Mouse (Mus musculus): ENCODE results near the gene Rpl34. TPM values are rescaled to one million over a fixed set of nuclear protein-coding genes. Genes with fewer than 3 reads are reported as not detected.

The Rpl34 gene
- polyA plus RNA-seq, 1 experiment from 2014 or later: 491 TPM

DNA sequence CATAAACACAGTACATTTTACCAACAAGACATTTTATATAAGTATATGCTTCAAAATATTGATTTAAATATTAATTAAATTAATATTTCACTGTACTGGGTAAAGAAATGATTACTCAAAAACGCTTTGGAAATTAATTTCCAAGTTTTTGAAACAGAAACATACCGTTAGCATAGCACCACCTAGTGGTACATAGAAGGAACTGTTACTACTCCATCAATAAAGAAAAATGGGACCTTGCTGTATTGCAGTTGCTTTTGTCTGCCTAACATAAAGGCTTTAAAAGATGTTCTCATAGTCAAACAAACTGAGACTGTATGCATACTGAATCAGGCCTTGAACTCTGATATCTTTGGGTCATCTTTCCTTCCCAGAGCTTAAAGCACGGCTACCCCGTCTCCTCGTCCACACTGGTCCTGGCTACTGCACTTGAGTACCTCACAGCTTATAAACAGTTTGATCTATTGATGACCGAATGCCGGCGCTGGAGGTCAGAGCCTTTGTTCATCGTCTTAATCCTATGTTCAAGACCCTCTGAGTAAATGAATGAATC, 36.1 kb downstream of the Rpl34 start:
- WGBS (ENCODE audit: missing documents): 67% methylated on average over 9 of the region's 9 CpGs
- no peak overlapping the region for H3K4me3 ChIP-seq (ENCODE audit: inconsistent target)
- peaks cover 23% of the 10 kb centered on the region; the same call in 1 of the 2 replicates for H3K79me2 ChIP-seq (ENCODE audit: inconsistent target)
- H3K36me3 ChIP-seq (ENCODE audit: inconsistent target): peaks cover 11% of the 10 kb centered on the region; the same call in 1 of the 2 replicates
- no peak overlapping the region for H3K27ac ChIP-seq

DNA sequence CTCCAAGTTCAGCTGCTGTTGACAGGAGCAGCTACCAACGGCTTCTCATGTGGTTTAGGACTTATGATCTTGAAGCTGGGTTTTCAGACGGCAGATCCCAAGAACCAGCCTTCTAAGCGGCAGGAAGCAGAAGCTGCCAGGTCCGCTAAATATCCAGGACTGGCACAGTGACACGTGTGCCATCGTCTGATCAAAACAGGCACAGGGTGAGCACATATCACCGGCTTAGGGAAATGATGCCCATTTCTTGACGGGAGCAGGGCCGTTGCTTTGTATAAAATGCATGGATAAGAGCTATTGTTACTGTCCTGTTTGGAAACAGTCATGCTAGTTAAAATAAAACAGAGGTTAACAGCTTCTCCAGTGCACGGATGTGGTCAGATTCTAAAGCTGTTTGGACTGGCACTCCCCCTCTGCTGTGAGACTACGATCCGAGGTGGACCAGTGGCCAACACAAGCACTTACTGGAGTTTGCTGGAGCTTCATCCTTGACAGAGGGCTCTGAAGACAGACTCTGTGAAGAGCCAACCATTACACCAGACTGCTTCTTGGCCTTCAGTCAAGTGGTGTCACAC, 38.5 kb downstream of the Rpl34 start:
- Histone ChIP-seq H3K36me3 (ENCODE audit: inconsistent target) (peaks cover 11% of the 10 kb centered on the region; the same call in 1 of the 2 replicates), H3K79me2 (ENCODE audit: inconsistent target) (no peaks in the 10 kb centered on the region), H3K27ac (no peak overlapping the region), H3K4me3 (ENCODE audit: inconsistent target) (peak overlapping the region; percentile 28; the same call in 1 of the 2 replicates)
- 32% methylated on average over 12 of the region's 12 CpGs for WGBS (ENCODE audit: missing documents)

DNA sequence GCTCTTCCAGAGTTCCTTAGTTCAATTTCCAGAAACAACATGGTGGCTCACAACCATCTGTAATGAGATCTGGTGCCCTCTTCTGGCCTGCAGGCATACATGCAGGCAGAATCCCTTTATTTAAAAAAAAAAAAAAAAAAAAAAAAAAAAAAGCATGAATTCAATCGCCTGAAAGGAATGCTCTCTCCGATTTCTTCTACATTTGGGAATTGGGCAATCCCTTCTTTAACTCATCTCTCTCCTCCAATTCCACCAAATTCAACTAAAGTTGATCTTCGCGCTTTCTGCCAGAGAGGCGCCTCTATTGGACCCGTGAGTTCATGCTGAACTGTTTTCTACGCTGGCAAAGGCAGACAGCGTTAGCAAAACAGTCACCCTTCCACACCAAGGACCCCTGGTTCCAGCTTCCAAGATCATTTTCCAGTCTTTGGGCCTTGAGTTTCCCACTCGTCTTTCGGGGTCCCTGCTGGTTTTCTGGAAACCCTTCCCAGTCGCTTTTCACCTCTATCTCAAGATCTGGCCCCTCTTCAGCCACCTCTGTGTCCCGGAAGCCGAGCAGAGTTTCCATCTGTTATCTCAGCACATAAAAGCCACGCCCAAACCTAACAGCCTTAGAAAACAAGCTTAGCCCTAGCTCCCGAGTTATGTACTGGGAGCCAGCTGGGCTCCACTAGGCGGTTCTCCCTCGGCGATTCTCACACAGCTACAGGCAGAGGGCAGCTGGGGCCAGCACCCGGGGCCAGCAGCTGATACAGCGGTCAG, 39.2 kb downstream of the Rpl34 start:
- H3K36me3 ChIP-seq (ENCODE audit: inconsistent target): peaks cover 8% of the 10 kb centered on the region; the same call in 1 of the 2 replicates
- H3K4me3 ChIP-seq (ENCODE audit: inconsistent target): peak overlapping the region; percentile 28
- no peak overlapping the region for H3K27ac ChIP-seq
- 13% methylated on average over 20 of the region's 20 CpGs for WGBS (ENCODE audit: missing documents)
- H3K79me2 ChIP-seq (ENCODE audit: inconsistent target): no peaks in the 10 kb centered on the region

DNA sequence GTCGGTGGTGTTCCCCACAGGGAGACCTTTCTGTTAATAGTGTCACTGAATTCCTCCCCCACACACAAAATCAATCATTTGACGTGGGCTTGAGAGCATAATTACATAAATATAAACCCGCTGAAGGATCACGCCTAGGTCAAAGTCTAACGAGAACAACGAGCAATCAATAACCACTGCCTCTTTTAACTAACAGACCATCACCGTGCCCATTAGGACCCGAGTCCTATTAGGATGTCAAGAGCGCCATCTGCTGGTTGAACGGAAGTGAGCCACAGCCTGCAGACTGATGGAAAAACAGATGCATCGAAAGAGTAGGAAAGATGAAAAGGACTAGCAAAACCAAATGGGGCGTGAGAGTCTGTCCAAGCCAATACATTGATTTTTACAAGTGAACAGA, 40.6 kb downstream of the Rpl34 start:
- H3K79me2 ChIP-seq (ENCODE audit: inconsistent target): no peaks in the 10 kb centered on the region
- 51% methylated on average over 12 of the region's 12 CpGs for WGBS (ENCODE audit: missing documents)
- no peak overlapping the region for H3K4me3 ChIP-seq (ENCODE audit: inconsistent target)
- H3K36me3 ChIP-seq (ENCODE audit: inconsistent target): no peaks in the 10 kb centered on the region
- no peak overlapping the region for H3K27ac ChIP-seq

DNA sequence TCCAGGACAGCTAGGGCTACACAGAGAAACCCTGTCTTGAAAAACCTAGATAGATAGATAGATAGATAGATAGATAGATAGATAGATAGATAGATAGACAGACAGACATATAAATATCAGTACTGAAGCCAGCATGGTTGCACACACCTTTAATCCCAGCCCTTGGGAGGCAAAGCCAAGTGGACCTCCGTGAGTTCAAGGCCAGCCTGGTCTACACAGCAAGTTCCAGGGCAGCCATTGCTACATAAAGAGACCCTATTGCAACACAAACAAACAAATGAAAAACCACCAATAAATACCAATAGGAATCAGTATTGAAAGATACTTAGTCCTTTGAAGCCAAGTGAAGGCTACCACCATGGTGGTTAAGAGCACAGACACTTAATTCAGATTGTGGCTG, 43.1 kb downstream of the Rpl34 start:
- Histone ChIP-seq H3K4me3 (ENCODE audit: inconsistent target) (no peak overlapping the region), H3K27ac (no peak overlapping the region), H3K79me2 (ENCODE audit: inconsistent target) (no peaks in the 10 kb centered on the region), H3K36me3 (ENCODE audit: inconsistent target) (no peaks in the 10 kb centered on the region)
- WGBS (ENCODE audit: missing documents): 100% methylated on average over 1 of the region's 1 CpGs

DNA sequence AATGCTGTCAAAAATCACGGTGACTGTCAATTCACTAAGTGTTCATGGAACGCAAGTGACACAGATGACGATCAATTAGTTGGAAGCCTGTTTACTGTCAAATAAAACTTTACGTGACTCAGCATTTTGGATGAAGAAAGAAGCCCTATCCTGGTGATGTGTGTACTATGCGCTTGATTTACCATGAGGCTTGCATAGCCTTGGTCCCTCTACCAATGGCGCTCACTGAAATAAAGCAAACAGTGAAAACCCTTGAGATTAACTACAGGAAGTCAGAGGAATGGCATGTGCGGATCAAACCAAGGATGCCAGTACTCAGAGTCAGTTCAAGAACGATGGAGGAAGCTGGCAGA, 45.2 kb downstream of the Rpl34 start:
- Histone ChIP-seq H3K4me3 (ENCODE audit: inconsistent target) (no peak overlapping the region), H3K27ac (no peak overlapping the region), H3K36me3 (ENCODE audit: inconsistent target) (no peaks in the 10 kb centered on the region), H3K79me2 (ENCODE audit: inconsistent target) (no peaks in the 10 kb centered on the region)
- WGBS (ENCODE audit: missing documents): 84% methylated on average over 8 of the region's 8 CpGs

DNA sequence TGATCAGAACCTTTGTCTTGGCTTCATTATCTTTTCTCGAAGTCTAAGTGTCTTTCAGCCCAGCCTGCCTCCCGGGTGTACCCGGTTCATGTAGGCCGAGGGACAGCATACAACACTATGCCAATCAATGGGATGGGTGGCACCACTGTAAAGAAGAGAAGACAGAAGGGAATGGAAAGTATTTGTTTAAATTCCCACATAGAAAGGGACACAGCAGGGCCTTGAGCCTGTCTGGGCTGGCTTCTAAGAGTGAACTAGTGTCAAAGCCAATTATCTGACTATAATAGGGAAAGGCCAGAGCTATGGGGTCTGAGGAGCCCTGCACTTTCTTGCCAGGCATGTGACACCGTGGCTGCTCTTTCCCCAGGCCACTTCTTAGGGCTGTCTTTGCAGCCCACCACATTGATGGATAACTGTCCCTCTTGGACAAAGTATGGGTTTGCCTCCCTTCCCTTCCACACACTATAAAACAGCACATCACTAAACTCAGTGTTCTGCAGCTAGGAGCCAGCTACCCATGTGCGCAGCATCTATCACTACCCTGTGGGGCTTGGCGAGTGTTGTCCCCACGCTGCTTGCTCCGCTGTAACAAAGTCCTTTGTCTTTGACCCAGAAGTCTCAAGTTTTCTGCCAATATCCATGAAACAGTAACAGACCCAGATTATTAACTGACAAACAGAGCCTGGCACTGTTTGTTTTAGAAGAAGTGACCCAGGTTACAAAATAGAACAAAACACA, 45.8 kb downstream of the Rpl34 start:
- no peaks in the 10 kb centered on the region for H3K36me3 ChIP-seq (ENCODE audit: inconsistent target)
- no peak overlapping the region for H3K27ac ChIP-seq
- 93% methylated on average over 9 of the region's 9 CpGs for WGBS (ENCODE audit: missing documents)
- H3K4me3 ChIP-seq (ENCODE audit: inconsistent target): no peak overlapping the region
- no peaks in the 10 kb centered on the region for H3K79me2 ChIP-seq (ENCODE audit: inconsistent target)

DNA sequence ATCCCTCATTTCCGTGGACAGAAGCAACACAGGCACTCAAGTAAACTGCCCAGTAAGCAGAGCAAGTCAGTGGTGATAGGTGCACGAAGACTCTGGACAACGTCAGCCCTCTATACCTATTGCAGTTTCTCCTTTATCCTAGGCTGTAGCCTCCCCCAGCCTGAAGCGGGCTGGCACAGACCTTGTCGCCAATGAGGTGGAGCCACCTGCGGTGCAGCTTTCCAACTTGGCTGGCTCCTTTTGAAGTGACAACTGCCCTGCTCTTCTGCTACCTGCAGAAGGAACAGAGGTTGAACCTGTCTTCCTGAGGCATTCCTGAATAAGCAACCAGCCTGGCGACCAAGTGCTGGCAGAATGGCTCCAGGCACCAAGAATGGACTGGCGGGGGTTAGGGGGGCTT, 46.4 kb downstream of the Rpl34 start:
- H3K4me3 ChIP-seq (ENCODE audit: inconsistent target): no peak overlapping the region
- WGBS (ENCODE audit: missing documents): 93% methylated on average over 8 of the region's 8 CpGs
- no peaks in the 10 kb centered on the region for H3K79me2 ChIP-seq (ENCODE audit: inconsistent target)
- no peak overlapping the region for H3K27ac ChIP-seq
- H3K36me3 ChIP-seq (ENCODE audit: inconsistent target): no peaks in the 10 kb centered on the region

DNA sequence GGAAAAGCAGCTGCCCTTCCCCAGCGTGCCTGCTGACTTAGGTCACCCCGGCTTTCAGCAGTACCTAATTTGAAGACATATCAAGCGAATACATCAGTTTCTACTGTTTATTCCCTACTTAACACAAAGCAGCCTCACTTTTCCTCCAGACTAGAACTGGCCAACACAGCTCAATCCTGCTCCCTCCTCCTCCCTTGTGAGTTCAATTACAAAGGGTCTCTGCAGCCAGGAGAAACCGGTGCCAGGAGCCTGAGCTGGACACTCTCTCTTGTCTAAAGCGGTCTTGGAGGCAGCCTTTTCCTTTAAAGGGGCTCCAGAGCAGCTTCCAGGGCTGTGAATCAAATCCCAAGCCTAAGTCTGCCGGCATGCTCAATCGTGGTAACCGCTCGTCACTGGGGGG, 48.0 kb downstream of the Rpl34 start:
- WGBS (ENCODE audit: missing documents): 94% methylated on average over 9 of the region's 9 CpGs
- Histone ChIP-seq H3K4me3 (ENCODE audit: inconsistent target) (no peak overlapping the region), H3K36me3 (ENCODE audit: inconsistent target) (no peaks in the 10 kb centered on the region), H3K79me2 (ENCODE audit: inconsistent target) (no peaks in the 10 kb centered on the region), H3K27ac (no peak overlapping the region)

DNA sequence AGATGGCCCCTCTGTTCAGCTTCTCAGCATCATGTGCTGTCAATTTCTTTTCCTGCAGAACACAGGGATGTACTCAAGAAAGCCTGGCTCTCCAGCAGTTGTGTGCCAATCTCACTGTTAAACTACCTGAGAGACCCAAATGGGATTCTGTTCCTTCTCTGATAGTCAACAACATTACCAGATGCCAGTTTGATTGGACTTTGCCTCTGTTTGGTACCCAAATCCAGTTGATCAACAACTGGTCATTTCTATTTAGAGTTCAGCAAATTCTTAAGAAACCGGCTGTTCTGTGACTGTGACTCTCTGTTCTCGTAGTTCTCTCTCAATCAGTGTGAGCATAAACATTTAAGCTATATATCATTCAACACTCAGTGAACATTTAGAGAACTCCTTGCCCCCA, 49.0 kb downstream of the Rpl34 start:
- Histone ChIP-seq H3K79me2 (ENCODE audit: inconsistent target) (no peaks in the 10 kb centered on the region), H3K36me3 (ENCODE audit: inconsistent target) (no peaks in the 10 kb centered on the region), H3K4me3 (ENCODE audit: inconsistent target) (no peak overlapping the region), H3K27ac (no peak overlapping the region)
- 82% methylated on average over 2 of the region's 2 CpGs for WGBS (ENCODE audit: missing documents)

DNA sequence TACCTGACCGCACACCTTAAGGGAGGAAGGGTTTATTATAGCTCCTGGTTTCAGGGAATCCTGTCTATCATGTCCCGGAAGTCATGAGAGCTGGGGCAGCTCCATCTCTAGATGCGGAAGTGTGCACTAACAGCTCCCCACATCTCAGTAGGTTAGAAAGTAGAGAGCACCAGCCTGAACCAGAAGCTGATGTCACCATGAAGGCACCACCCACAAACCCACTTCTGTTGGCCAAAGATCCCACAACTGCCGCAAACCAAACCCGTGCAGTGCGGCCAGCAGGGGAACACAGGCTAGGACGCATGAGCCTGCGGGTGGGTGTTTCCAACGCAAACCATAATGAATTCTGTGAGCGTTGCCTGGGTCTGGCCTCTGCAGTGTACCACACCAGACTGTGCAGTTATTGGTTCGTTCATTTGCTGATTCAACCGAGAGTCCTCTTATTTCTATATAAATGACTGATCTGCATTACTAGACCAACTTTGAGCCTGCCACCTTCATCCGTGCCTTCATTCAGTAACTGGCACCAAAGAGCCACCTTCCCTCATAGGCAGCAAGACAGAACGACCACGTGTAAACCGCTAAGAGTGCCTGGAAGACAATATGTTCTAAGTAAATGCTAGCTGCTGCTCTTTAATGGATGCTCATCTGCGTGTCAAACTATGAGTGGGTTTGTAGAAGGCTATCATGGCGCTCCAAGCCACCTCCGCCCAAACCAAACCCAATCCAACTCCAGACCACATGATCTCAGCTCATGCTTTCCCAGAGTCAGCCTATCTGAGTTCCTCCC, 52.3 kb downstream of the Rpl34 start:
- WGBS (ENCODE audit: missing documents): 93% methylated on average over 19 of the region's 19 CpGs

More for the DNA sequence above, 52.3 kb downstream of the Rpl34 start:
- Histone ChIP-seq H3K4me3 (ENCODE audit: inconsistent target) (no peak overlapping the region), H3K79me2 (ENCODE audit: inconsistent target) (no peaks in the 10 kb centered on the region), H3K36me3 (ENCODE audit: inconsistent target) (no peaks in the 10 kb centered on the region), H3K27ac (no peak overlapping the region)
